Mouse (Mus musculus): ENCODE measurements around the gene Pdpn.

Pdpn gene

DNA sequence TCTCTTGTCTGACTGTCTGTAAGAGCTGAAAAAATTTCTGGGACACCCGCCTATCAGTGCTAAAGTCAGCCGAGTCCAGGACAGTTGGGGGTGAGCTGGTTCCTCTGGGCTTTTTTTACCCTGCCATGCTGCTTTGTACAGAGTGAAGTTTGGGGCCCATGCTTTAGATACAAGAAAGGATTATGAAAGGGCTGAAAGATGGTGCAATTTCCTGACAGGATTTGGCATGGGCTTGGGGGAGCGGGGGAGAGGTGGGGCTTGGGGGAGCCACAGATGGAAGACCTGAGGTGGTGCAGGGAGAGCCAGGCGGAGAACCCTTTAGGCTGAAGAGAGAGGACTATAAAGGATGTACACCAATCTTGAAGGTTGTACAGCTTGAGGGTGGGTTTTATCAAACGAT lies 60.2 kb downstream of the Pdpn start:
- no peak for DNase-seq

DNA sequence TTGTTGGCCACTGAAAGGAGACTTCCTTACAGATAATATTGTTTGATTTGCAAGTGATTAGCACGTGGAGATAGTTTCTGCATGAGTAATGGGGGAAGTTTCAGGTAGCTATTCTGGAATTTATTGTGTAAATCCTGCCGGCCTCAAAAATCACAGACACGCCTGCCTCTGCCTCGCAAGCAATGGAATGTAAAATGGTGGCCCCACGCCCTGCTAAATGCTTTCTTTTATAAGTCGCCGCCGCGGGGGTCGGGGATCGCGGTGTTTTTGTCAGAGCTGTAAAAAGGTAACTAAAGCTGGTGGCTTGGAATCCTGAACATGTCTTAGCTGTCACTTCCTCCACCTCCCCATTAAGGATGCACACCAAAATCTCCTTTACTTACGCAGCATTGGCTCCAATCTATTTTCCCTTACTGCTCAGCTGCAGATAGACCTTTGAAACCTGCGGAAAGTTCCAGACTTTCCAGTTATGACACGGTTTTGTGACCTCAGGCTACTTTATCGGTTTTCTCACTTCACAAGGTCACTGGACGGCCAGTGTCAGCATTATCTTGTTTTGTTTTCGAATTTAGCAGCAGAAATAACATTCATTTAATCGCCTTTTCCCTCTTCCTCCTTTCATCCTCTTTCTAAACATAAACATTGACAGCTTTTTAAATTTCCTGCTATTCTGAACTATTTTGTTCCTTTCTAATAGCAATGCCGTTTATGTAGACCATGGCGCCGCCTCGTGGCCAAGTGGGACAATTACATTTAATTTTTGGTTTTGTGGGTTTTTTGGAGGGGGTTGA lies 60.9 kb downstream of the Pdpn start:
- peak; percentile 55 for DNase-seq

DNA sequence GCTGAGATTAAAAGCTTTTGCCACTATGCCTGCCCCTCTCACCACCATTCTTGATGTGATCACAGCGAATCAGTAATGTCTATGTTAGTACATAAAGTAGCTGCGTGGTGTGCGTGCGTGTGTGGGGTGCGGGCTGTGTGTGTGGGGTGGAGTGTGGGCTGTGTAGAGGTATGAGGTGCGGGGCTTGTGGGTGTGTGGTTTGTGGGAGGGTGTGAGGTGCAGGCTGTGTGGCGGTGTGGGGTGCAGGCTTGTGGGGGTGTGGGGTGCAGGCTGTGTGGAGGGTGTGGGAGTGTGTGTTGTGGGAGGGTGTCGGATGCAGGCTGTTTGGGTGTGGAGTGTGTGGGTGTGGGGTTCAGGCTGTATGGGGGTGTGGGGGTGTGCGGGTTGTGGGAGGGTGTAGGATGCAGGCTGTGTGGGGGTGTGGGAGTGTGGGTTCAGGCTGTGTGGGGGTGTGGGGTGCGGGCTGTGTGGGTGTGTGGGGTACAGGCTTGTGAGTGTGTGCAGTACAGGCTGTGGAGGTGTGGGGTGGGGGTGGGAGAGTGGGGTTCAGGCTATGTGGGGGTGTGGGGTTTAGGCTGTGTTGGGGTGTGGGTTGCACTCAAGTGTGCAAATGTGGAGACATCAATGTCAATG lies 67.5 kb downstream of the Pdpn start:
- DNase-seq = no peak

DNA sequence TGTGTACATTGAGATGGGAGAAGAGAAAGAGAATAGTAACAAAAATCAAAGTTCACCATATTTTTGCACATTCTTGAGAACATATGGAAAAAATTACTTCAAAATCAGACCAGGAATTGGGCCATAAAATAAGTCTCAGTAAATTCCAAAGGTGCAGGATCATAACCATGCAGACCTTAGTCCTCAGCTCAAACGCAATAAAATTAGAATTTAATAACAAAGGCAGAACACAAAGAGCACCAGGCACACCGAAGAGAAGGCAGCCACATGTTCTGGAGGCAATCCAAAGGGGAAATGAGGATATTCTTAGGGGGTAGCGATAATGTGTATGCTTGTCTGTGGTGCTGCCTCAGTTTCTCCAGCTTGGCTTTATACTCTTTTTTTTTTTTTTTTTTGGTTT lies 68.3 kb downstream of the Pdpn start:
- no peak for DNase-seq

DNA sequence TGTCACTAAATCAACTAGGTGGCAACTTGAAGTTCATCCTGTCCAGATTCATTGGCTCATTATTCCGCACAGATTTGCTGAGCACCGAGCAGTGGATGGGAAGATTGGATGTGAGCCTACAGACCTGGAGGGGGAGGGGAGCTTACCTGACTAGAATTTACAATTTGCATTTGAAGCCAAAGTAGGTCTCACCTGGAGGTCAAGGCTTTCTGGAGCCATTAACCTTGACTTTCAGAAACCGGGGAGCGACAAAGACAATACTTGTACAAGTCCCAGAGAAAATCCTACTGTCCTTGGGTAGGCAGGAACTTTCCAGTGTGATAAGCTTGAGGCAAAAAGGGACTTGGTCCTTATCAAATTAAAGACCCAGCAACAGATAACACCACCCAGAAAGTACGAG lies 71.4 kb downstream of the Pdpn start:
- DNase-seq = no peak

DNA sequence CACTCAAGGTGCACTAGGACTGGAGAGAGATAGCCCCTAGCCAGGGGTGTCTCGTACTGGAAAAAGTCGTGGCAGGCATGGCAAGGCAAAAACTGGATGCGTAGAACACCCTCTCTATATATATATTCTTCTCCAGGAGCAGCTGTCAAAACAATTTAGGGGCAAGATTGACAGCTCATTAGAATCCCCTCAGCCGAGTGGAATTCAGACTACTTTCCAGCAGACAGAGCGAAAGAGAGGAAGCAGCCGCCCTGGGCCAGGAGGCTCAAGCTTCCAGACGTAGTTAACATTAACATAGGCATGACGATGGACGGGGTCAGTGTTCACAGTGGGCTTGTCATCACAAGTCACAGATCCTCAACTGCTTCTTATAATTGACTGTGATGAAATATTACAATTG lies 73.5 kb downstream of the Pdpn start:
- DNase-seq = no peak

DNA sequence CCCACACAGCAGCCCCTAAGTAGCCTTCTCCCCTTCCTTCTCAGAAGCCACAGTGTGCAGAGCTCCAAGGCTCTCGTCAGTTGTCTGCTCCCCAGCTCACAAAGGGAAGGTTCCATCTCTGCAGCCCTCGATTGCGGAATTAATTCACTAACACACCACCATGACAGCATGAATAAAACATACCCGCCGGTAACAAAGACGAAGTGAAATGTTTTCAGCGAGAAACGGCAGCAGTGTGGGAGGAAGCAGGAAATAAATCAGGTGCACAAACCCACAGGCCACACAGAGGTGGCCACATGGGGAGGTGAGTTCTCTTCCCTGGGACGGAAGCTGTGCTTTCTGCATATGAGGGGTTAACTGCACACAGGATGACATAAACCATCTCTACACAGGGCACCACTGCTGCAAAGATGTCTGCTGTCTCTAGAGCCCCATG lies 80.0 kb downstream of the Pdpn start:
- DNase-seq = no peak

DNA sequence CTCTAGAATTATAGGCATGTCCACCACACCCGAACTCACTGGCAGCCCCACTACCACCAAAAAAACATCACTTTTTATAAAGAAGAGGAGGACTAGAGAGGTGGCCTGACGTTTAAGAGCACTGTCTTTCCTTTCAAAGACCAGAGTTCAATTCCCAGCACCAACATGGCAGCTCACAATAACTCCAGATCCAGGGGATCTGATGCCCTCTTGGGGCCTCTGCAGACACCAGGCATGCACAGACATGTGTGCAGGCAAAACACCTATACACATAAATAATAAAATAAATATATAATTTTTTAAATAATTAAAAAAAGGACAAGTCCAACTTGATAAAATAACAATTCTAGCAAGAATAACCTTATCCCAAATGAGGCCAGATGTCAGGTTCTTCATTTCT lies 80.5 kb downstream of the Pdpn start:
- DNase-seq = no peak

All from lung, postnatal 10 days (tissue).